Mouse (Mus musculus): ENCODE results near the gene Rap1b.
"Not testable (repeated sequence)": the region's sequence is repeated elsewhere in the genome, so short reads cannot be mapped to it uniquely, and the experiment has no call there.

Rap1b gene

DNA sequence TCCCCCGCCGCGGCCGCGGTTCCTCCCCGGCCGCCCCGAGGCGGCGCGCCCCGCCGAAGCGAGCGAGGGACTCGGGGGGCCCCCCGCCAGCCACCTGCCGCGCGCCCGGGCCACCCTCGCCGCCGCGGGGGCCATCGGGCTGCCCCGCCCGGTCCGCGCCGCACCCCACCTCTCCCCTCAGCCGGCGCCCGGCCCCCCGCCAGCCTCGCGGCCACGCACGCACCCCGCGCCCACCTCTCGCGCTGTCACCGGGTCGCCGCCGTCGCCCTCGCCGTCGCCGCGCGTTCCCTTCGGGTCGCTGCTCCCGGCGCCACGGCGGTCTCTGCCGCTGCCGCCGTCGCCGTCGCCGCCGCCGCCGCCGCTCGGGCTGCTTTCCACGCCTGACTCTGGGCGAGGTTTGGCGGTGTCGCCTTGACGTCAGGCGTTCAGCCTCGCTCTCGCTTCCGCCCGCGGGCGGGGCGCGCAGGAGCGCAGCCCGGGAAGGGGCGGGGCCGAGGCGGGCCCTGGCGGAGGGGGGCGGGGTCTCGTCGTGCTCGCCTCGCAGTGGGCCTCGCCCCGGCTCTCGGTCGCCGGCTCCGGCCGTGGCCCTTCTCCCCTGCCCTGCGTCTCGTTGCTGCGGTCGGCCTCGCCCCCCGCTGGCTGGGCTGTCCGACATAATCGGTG, at the start of gene Rap1b:
Gene Rap1b, minus strand, starts transcription at position 439 of the 663 bp plus-strand sequence.
- peak; percentile 95 for DNase-seq (ENCODE audit: low read depth, low spot score)

DNA sequence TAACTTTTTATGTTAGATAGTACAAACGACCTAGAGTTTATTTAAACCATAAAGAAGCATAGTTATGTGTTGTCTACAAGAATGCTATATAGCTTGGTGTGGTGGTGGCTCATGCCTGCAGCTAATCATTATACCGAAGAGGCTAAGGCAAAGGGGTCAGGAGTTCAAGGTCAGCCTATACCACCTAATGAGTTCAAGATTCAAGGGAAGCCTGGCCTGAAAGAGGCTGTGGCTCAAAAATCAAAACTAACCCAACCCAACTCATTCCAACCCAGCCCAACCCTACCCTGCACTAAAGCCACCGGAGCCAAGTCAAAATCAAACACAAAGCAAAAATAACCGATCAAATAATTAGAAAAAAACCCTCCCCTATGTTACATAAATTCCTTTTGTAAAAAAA, 49.4 kb upstream of the Rap1b start:
- DNase-seq (ENCODE audit: low read depth, low spot score): no peak

DNA sequence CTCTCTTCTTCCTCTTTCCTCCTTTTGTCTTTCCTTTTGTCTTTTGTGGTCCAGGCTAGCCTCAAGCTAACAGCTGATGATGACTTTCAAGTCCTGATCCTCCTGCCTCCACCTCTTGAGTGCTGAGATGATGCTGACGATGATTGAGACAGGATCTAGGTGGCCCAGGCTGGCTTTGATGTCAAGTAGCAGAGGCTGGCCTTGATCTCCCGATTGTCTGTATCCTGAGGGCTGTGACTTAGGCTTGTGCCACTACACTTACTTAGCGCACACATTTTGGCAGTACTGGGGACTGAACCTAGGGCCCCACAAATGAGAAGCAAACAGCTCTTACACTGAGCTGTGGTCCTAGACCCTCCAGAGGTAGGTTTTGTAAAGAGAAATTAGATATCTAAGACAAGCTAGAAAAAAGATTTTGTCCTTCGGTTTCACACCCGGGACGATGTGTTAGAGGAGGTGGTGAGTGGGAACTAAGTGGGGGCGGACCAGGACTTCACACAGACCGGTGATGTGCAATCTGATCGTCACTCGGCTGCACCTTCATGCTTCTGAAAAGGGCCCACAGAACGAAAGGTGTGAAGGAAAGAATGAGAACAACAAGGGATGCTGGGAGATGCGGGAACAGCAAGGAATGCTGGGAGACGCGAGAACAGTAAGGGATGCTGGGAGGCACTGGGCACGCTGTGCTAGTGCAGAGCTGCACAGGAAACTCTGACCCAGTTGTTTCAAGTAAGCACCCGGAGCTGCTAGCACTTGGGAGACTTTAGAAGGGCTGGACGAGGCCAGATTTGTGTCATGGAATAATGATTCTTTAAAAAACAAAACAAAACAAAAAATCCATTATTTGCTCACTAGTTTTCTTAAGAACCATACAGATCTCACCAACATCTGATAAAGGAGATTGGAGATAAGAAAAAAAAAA, 48.5 kb upstream of the Rap1b start:
- DNase-seq (ENCODE audit: low read depth, low spot score): no peak

DNA sequence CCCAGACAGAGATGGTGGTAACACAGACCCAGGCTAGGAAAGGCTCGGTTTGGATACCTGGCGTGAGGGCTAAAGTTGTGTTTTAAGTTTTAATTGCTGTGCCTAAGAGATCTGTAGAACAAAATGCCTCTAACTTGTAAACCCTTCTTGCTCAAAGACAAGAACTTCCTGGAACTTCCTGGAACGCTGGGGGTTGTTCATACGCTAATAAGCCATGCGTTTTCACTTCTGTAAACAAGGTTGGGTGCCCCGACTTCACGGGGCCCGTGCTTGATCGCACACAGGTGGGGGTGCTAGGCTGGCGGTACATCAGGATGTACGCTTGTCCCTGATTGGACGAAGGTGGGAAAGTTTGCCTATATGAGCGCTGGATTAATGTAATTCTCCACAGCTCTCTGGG, 47.3 kb upstream of the Rap1b start:
- DNase-seq (ENCODE audit: low read depth, low spot score): not testable (repeated sequence)

DNA sequence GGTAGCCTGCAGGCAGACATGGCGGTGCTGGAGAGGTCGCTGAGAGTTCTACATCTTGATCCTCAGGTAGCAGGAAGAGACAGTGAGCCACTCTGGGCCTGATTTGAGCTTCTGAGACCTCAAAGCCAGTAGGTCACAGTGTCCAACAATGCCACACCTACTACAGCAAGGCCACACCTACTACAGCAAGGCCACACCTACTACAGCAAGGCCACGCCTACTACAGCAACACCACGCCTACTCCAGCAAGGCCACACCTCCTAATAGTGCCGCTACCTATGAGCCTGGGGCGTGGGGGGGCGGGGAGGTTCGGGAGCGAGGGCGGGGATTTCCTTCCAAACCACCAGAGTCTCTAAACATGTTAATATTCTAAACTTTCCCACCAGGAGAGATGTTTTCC, 45.5 kb upstream of the Rap1b start:
- DNase-seq (ENCODE audit: low read depth, low spot score): no peak

DNA sequence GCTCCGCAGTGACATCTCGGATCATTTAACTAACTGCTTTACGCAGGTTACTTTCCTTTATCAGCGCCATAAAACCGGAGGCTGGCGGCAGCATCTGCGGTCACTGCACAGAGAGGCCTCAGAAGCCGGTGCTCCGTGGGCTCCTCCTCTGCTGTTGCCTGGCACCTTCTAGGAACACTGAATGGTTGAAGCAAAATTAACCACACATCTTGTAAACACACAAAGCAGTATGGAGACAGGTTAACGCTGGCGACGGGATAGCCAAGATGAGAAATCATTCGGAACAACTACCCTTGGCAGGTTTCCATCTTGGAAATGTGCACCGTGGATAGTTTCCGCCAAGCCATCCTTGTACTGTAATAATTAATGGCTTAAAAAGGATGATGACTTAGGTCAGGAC, 43.0 kb upstream of the Rap1b start:
- DNase-seq (ENCODE audit: low read depth, low spot score): no peak

DNA sequence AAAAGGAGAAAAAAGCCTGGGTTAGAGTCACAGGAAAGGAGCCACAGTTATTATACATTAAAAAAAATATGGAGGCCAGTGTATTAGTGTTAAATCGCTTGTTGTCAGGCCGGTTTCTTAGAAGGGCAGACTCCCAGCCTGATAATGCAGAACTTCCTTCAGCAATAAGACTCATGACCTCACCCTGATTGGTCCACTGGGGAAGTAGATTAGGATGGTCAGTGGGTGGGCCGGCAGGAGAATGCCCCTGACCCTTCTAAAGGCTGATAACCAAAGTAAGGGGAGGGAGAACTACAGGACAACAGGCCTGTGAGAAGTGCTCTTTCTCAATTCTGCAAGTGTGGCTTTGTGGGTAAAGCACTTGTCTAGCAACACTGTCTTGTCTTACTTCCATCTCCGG, 39.5 kb upstream of the Rap1b start:
- DNase-seq (ENCODE audit: low read depth, low spot score): no peak

DNA sequence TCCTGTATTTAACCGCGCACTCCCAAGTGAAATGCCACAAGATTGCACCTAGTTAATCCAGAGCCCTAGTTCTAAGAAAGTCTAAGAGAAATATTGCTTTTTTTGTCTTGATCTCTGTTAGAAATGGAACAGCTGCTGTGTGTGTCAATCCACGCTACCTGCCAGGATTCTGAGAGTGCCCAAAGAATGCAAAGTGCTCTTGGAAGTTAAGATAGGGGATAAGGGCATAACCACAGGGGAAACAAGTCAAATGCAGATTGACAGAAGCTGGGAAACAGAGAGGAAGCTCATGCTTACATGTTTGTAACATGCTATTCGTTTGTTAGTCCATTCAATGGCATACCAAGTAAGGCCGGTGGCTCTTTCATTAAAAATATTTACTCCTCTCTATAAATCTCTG, 38.9 kb upstream of the Rap1b start:
- no peak for DNase-seq (ENCODE audit: low read depth, low spot score)

DNA sequence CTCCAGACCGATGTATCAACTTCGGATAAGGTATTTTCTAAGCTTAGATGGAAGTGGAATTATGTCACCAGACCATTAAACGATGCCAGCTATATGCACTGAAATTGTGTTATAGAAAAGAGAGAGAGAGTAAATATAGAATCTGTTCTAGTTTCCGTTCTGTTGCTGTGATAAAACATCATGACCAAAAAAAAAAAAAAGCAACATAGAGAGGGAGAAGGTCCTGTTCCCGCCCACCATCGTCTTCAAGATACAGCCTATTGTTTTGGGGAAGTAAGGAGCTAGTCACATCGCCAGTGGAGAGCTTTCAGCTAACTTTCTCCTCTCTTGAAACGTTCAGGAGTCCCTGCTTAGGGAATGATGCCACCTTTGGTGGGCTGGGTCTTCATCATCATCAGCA, 37.6 kb upstream of the Rap1b start:
- DNase-seq (ENCODE audit: low read depth, low spot score): no peak

DNA sequence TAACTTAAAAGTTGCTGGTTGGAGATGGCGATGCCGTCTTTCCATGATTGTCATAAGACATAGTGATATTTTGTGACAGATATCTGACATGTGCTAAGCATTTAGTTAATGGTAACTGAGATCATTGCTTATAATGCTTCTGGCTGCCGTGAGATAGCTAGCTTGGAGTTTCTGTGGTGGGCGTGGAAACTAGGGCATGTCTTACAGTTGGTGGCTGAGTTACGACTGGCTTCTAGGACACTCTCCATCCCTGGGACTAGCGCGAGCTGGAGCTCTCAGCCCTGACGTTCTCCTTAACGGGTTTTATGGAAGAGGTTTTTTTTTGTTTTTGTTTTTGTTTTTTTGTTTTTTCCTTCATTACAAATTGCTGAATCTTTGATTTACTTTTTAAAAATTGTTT, 32.8 kb upstream of the Rap1b start:
- no peak for DNase-seq (ENCODE audit: low read depth, low spot score)

DNA sequence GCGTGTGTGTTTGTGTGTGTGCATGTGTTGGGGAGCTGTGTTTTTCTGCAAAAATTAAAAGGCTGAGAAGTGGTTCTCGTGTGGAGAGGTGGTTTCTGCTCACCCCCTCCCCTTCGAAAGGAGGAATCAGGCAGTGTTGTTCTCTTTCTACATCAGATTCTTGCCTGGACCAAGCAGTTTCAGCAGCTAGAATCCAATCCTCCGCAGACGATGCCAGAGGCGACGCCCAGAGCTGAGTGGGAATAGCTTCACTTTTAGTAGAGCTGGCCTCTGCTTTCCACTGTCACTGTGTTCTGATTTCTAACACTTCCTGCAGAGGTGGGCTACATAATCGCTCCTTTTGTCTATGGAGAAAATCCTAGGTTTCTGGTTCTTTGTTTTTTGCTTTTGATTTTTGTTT, 31.0 kb upstream of the Rap1b start:
- DNase-seq (ENCODE audit: low read depth, low spot score): no peak

DNA sequence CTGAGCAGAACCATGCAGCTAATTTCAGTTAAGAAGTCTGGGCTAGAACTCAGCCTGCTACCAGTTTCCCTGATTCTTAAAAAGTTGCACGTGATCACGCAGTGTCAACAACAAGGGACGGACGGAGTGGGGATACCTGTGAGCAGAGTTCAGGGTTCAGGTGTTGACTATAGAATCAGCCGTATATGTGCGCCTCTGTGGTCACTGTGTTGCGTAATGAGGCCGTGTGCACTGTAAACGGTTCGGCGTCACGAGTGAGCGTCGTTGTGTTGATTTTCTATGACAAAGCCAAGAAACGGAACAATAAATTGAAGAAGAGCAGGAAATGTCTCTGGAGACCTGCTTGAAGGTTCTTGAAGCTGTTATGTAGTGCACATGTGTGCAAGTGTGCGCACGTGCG, 30.6 kb upstream of the Rap1b start:
- no peak for DNase-seq (ENCODE audit: low read depth, low spot score)

DNA sequence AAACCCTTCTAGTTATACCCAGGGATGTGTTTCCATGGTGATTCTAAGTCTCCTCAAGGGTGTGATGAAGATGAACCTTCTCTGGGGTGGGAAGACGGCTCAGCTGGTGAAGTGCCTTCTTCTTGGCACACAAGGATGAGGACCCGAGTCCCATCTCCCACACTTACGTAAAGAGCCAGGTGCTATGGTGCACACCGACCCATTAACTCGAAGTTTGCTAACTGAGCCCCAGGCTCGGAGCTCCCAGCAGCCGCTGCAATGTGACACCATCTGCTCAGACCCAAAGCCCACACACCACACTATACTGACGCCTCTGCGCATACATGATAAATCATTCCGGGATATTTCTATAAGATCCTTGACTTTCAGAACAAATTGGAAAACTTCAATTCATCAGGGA, 29.1 kb upstream of the Rap1b start:
- DNase-seq (ENCODE audit: low read depth, low spot score): no peak

DNA sequence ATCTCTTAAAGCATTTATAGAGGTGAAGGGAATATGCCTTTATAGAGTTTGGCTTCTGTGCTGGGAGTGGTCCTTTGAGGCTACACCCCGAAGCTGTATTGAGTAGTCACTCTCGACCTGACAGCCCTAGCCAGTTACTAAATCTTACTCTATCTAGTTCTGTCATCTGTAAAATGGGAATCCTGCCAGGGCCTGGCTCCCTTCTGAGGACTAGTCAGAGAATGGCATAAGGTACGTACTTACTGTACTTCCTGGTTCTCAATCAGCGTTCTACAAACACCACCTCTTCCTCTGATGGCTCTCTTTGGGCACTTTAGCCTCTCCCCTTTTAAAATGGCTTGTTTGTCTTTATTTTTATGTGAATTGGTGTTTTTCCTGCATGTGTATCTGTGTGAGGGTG, 28.1 kb upstream of the Rap1b start:
- no peak for DNase-seq (ENCODE audit: low read depth, low spot score)

DNA sequence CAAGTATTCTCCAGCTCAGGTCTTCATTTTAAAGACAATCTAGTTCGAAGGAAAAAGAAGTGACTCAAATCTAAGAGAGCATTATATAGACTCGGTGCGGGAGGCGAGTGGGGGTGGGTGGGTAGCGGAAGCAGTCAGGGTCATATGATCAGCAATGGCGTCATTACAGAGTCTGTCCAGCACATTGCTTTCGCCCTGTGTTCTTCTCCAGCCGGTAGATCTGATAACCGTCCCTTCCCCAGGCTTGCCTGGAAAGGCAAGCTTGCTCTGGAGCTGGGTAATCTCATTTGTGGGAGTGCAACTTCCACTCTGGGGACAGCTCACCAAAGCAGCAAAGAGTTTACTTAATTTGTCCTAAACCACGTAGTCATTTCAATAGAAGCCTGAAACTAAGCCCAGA, 26.6 kb upstream of the Rap1b start:
- no peak for DNase-seq (ENCODE audit: low read depth, low spot score)

DNA sequence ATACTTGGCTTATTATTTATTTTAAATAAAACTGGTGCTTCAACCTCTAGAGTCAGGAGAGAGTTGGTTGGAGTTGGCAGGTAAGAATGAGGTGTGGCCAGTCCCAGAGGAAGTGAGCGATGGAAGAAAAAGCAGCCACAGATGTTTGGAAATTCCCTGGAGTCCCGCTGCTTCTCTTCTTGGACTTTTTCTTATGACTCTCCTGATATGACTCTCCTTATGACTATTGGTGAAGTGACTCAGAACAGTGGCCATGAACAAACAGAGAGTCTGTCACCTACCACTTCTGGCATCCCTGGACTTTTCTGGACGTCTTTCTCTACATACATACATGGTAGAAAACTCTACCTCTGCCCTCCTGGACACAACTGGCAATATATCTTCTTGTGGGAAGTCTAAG, 21.5 kb upstream of the Rap1b start:
- DNase-seq (ENCODE audit: low read depth, low spot score): no peak

DNA sequence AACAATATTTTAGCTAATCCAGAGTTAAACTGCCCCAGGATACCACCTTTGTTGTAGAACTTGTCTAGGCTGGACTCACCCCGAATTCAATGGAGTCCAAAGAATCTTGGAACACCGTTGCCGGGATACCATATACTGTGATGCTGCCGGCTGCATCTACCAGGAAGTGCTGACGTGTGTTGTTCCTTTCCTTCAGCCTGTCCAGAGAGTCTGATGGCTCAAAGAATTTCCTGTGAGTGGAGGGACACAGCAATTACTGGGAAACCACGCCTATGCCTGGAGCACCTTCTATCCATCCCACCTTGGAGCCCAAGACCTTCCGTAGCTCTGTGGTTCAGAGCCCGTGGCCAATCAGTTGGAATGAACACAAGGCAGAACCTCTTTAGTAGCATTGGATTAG, 20.8 kb upstream of the Rap1b start:
- DNase-seq (ENCODE audit: low read depth, low spot score): no peak

DNA sequence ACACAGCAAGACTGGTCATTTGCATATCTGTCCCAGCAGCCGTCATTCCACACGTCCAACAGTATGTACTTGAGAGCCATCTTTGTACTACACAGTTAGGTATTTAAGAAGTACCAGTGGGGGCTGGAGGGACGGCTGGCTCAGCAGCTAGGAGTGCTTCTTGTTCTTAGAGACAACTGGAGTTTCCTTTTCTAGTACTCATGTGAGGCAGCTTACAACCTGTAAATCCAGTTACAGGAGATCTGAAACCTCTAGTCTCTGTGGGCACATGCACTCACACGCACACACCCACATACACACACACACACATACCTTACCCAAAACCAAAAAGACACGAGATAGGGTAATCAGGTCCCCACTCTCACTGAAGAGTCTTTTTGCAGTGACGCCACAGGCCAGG, 18.9 kb upstream of the Rap1b start:
- no peak for DNase-seq (ENCODE audit: low read depth, low spot score)

DNA sequence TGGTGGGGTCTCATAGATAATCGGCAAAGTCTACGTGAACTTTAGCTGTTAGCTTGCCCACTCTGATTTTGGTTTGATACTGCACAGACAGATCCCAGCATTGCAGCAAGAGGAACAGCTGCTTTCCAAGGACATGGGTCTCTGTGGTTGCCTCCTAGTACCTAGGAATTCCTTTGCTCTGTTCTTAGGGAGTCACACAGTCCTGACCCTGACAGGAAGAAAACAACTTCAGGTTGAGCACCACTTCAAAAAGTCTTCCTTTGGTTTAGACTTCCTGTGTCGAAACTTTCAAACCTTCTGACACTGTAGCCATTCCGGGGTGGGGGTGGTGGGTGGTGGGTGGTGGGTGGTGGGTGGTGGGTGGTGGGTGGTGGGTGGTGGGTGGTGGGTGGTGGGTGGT, 18.4 kb upstream of the Rap1b start:
- DNase-seq (ENCODE audit: low read depth, low spot score): no peak

DNA sequence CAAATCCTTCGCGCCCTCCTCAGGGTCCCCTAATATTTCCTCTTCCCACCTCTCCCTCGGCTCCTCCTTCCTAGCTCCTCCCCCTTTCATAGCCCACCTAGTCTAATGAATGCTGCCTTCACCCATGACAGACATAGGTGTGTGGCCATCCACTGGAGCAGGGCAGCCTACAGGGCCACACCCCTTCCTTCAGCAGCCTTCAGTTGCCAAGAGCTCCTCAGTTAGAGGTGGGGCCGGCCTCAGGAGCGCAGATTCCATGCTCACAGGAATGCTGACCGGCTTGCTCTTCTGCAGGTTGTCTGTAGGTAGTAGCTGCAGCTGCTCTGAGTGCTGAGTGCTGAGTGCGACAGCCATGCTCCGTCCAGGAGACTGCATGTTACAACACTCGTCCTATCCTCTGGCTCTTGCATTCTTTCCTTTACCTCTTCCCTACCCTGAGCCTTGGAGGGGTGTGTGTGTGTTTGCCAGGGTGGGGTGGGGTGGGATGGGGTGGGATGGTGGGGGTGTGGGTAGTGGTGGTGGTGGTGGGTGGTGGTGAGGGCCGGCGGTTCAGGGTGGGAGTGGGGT, 16.3 kb upstream of the Rap1b start:
- DNase-seq (ENCODE audit: low read depth, low spot score): no peak

DNA sequence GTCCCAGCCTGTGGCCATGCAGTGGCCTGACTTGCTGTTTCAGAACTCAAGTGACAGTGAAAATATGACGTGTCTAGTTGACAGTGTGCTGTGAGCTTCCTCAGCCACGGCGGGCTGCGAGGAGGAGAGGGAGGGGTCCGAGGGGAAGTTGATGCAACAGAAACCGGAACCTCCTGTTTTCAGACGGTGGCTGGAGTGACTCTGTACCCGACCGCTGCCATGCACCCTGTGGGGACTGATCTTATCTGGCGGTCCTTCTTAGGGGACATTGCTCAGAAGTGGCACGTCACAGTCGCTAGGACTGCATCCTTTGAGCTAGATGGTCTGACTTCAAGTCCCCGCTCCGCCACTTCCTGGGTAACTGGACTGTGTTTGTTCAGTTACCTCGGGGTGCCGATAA, 15.1 kb upstream of the Rap1b start:
- DNase-seq (ENCODE audit: low read depth, low spot score): no peak

DNA sequence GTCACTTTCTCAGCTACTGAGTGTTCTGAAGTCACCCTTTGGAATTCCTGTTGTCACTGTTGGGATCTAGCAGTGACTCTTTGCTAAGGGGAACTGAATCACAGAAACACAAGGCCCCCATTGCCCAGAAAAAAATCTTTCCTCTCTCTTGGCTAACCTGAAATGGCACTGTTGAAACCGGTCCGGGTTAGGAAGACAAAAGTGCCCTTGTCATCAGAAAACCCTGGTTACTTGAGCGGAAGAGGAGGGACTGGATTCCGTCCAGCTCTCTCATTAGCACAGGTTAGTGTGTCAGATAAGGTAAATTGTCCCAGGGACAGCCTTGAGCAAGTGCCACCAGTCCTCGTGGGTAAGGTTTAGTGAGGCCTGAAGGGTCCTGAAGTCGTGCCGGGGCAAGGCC, 14.5 kb upstream of the Rap1b start:
- DNase-seq (ENCODE audit: low read depth, low spot score): no peak

DNA sequence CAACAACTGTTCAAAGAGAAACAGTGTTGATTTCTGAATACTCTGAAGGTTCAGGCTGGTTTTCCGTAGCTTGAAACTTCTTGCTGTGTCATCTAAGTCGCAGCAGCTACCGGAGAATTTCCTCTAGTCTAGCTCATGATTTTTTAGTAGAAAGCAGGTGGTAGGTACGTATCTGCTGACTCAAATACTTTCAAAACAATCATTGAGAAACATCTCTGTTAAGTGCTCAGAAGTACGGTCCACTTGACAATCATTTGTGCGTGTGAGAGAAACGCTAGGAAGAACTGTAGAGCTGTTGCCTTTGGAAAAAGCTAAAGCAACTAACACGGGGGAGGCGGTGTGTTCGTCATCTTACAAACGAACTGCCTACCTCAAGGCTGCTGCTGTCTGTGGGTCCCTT, 14.0 kb upstream of the Rap1b start:
- no peak for DNase-seq (ENCODE audit: low read depth, low spot score)
